Mouse (Mus musculus) spleen, adult 2 months (tissue): ENCODE measurements around the gene Gm12248. TPM values are rescaled to one million over a fixed set of nuclear protein-coding genes. Genes with fewer than 3 reads are reported as not detected.

Source experiments
- DNase-seq, 2 experiments: peaks; one replicate each; pipeline versions ENCODE4 v3.0.0 to v3.0.0-alpha.2; 2012 to 2021; ENCODE audit warnings: low spot score in 2 of 2, low read depth in 1 of 2
- H3K27ac ChIP-seq: fragments of 200-500 bp; 2 replicates; pipeline ENCODE4 v1.5.1; 2012; ENCODE audit warnings: low read length, inconsistent platforms; ENCODE audit not compliant: insufficient read depth
- H3K27me3 ChIP-seq: fragments of 200-500 bp; 2 replicates; pipeline ENCODE4 v1.6.1; 2012; ENCODE audit warnings: mild to moderate bottlenecking, moderate library complexity, low read length, inconsistent platforms; ENCODE audit not compliant: control insufficient read depth, insufficient read depth
- H3K36me3 ChIP-seq: fragments of 200-500 bp; 2 replicates; pipeline ENCODE4 v1.6.1; 2012; ENCODE audit warnings: mild to moderate bottlenecking, low read length, inconsistent platforms; ENCODE audit not compliant: control insufficient read depth, insufficient read depth
- H3K4me1 ChIP-seq: fragments of 200-500 bp; 2 replicates; pipeline ENCODE4 v1.6.1; 2011; ENCODE audit warnings: inconsistent platforms; ENCODE audit not compliant: control insufficient read depth, insufficient read depth, insufficient read length
- H3K4me3 ChIP-seq: fragments of 200-500 bp; 2 replicates; pipeline ENCODE4 v1.5.1; 2011; ENCODE audit warnings: mild to moderate bottlenecking, inconsistent platforms; ENCODE audit not compliant: insufficient read depth, insufficient read length; ENCODE audit errors: extremely low read depth
- CTCF ChIP-seq: fragments of 200-500 bp; IDR thresholded peaks from 2 replicates; pipeline ENCODE4 v1.5.1; 2011; ENCODE audit warnings: mild to moderate bottlenecking, inconsistent platforms; ENCODE audit not compliant: insufficient read depth, insufficient read length, insufficient replicate concordance; ENCODE audit errors: extremely low read depth
- POLR2A ChIP-seq: fragments of 200-500 bp; IDR thresholded peaks from 2 replicates; pipeline ENCODE4 v1.6.1; 2011; ENCODE audit warnings: low read depth, low read length, inconsistent platforms
- WGBS: fragments of 180-500 bp; shearing (Covaris S2); methylation state at CpG from one replicate; pipeline ENCODE4 v1.1.7; 2018; 5-methylcytosine and 5-hydroxymethylcytosine counted together
- polyA plus RNA-seq: library from polyadenylated mRNA; depleted of rRNA; stranded (reverse); fragments of >200 nt; gene quantifications from 2 replicates; pipeline ENCODE4 v1.2.3, GENCODE M21; 2012; rRNA removed

Gene Gm12248
- polyA plus RNA-seq, 1 experiment, result 0.18 TPM

- Histone ChIP-seq H3K4me1 (peaks cover 20% of the 10 kb centered on the region; the same call in 1 of the 2 replicates), H3K36me3 (no peaks in the 10 kb centered on the region), H3K4me3 (no peak overlapping the region), H3K27ac (no peak overlapping the region), H3K27me3 (no peaks in the 10 kb centered on the region)
- TF ChIP-seq POLR2A, result no peak
- TF ChIP-seq CTCF, result no peak
- WGBS, result 69% methylated on average over 4 of the region's 4 CpGs
- no peak for DNase-seq
Measured at GRCm38 (mm10) chr11:58018701-58019100, 74.2 kb downstream of the Gm12248 start.

- peaks cover 20% of the 10 kb centered on the region; the same call in 1 of the 2 replicates for H3K4me1 ChIP-seq
- no peaks in the 10 kb centered on the region for H3K36me3 ChIP-seq
- TF ChIP-seq POLR2A, result no peak
- no peak for DNase-seq
- no peaks in the 10 kb centered on the region for H3K27me3 ChIP-seq
- no peak overlapping the region for H3K4me3 ChIP-seq
- WGBS, result 48% methylated on average over 2 of the region's 2 CpGs
- no peak overlapping the region for H3K27ac ChIP-seq
Measured at GRCm38 (mm10) chr11:58018287-58018686, 74.6 kb downstream of the Gm12248 start.

GRCm38 (mm10) chr11:58017422-58017821, 75.5 kb downstream of the Gm12248 start:
- WGBS, result 44% methylated on average over 1 of the region's 1 CpGs
- Histone ChIP-seq H3K4me3 (no peak overlapping the region), H3K27me3 (no peaks in the 10 kb centered on the region), H3K27ac (no peak overlapping the region), H3K4me1 (peaks cover 20% of the 10 kb centered on the region; the same call in 1 of the 2 replicates), H3K36me3 (no peaks in the 10 kb centered on the region)
- DNase-seq, result no peak
- TF ChIP-seq CTCF (no peak), POLR2A (no peak)

GRCm38 (mm10) chr11:58016371-58016770, 76.6 kb downstream of the Gm12248 start:
- Histone ChIP-seq H3K4me1 (peaks cover 18% of the 10 kb centered on the region; the same call in 1 of the 2 replicates), H3K27me3 (no peaks in the 10 kb centered on the region), H3K4me3 (no peak overlapping the region), H3K36me3 (no peaks in the 10 kb centered on the region), H3K27ac (no peak overlapping the region)
- WGBS, result 74% methylated on average over 3 of the region's 3 CpGs
- no peak for TF ChIP-seq CTCF
- no peak for TF ChIP-seq POLR2A
- no peak for DNase-seq

GRCm38 (mm10) chr11:58015339-58015738, 77.6 kb downstream of the Gm12248 start:
- Histone ChIP-seq H3K27ac (no peak overlapping the region), H3K4me1 (peaks cover 18% of the 10 kb centered on the region; the same call in 1 of the 2 replicates), H3K36me3 (no peaks in the 10 kb centered on the region), H3K4me3 (no peak overlapping the region), H3K27me3 (no peaks in the 10 kb centered on the region)
- 48% methylated on average over 2 of the region's 2 CpGs for WGBS
- TF ChIP-seq POLR2A (no peak), CTCF (no peak)
- no peak for DNase-seq

GRCm38 (mm10) chr11:58014604-58015003, 78.3 kb downstream of the Gm12248 start:
- Histone ChIP-seq H3K4me3 (no peak overlapping the region), H3K36me3 (no peaks in the 10 kb centered on the region), H3K27ac (no peak overlapping the region), H3K4me1 (peaks cover 18% of the 10 kb centered on the region; the same call in 1 of the 2 replicates), H3K27me3 (no peaks in the 10 kb centered on the region)
- WGBS, result 49% methylated on average over 1 of the region's 1 CpGs
- TF ChIP-seq CTCF, result no peak
- TF ChIP-seq POLR2A, result no peak
- no peak for DNase-seq

Other genes with a start within 250 kb of the Gm12248 start
- gene Larp1, start 84.1 kb downstream of the Gm12248 start, polyA plus RNA-seq, result 26.3 and 31.5 TPM in 2 replicates
- gene Cnot8, start 11.0 kb upstream of the Gm12248 start, polyA plus RNA-seq, result 38.6 and 41.1 TPM in 2 replicates
- 6.1 and 6.9 TPM in 2 replicates for gene Gemin5, start 75.4 kb upstream of the Gm12248 start, polyA plus RNA-seq
- gene Mrpl22, start 78.5 kb upstream of the Gm12248 start, polyA plus RNA-seq, result 15.5 and 15.9 TPM in 2 replicates
- gene Igtp, start 106.4 kb upstream of the Gm12248 start, polyA plus RNA-seq, result 25.4 and 27.3 TPM in 2 replicates
- 18.3 and 21.1 TPM in 2 replicates for gene Irgm2, start 106.5 kb upstream of the Gm12248 start, polyA plus RNA-seq
- gene 4930438A08Rik, start 181.7 kb upstream of the Gm12248 start, polyA plus RNA-seq, result 0.53 and 0.63 TPM in 2 replicates
- gene Zfp692, start 213.9 kb upstream of the Gm12248 start, polyA plus RNA-seq, result 17.6 and 23.7 TPM in 2 replicates
- gene Zfp672, start 237.2 kb upstream of the Gm12248 start, polyA plus RNA-seq, result 17.5 and 23.3 TPM in 2 replicates
- gene Sh3bp5l, start 237.6 kb upstream of the Gm12248 start, polyA plus RNA-seq, result 16.0 and 16.3 TPM in 2 replicates